Mouse (Mus musculus): ENCODE measurements around the gene Lrp2. TPM values are rescaled to one million over a fixed set of nuclear protein-coding genes. Genes with fewer than 3 reads are reported as not detected.

Gene Lrp2
- polyA plus RNA-seq, 1 experiment from 2014 or later: 0.78 TPM

DNA sequence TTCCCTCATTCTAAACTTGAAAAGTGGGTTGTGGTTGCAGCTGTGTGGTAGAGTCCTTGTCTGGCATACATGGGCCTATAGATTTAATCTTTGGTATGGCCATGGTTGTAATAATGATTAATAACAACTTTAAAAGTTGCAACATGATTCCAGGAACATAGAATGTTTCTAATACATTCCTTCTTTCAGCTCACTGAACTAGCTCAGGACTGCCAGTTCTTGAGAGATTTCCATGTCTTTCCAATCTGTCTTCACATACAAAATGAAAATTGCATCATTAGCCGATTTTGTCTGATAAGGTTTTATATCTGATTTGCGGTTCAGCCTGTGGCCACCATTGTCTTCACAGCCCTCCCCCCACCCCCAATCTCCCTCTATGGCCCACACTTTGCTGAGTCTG, 5.8 kb downstream of the Lrp2 start:
- no peaks in the 10 kb centered on the region for H3K9me3 ChIP-seq
- no peak overlapping the region for H3K9ac ChIP-seq
- H3K4me2 ChIP-seq: no peak overlapping the region
- WGBS: 90% methylated on average over 2 of the region's 2 CpGs
- no peak overlapping the region for H3K4me3 ChIP-seq (replicated peaks)
- no peak overlapping the region for H3K27ac ChIP-seq
- H3K4me1 ChIP-seq: peaks cover 5% of the 10 kb centered on the region
- ATAC-seq (ENCODE audit: insufficient read depth, low FRiP score, low read depth): no peak
- H3K36me3 ChIP-seq: no peaks in the 10 kb centered on the region
- H3K27me3 ChIP-seq (replicated peaks): peaks cover 10% of the 10 kb centered on the region

DNA sequence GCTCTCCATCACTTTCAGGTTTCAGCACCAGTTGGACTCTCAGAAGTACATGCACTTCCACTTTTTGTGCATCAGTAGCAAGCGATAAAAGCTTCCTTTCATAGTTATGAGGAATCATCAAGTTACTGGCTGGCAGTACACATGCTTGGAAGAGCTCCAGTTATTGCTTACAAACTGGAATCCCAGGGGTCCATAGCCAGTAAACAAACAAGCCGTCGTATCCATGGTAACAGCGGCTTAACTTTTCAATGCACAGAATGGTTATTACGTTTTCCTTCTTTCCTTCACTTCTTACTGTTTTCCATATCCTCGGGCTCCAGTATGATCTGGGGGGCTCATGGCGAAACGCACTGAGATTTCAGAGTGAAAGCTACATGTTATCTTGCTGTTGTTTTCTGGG, 7.7 kb downstream of the Lrp2 start:
- 84% methylated on average over 8 of the region's 8 CpGs for WGBS
- Histone ChIP-seq H3K9me3 (no peaks in the 10 kb centered on the region), H3K4me1 (no peaks in the 10 kb centered on the region), H3K4me2 (no peak overlapping the region), H3K9ac (no peak overlapping the region), H3K36me3 (no peaks in the 10 kb centered on the region), H3K4me3 (replicated peaks) (no peak overlapping the region), H3K27me3 (replicated peaks) (no peaks in the 10 kb centered on the region), H3K27ac (no peak overlapping the region)
- ATAC-seq (ENCODE audit: insufficient read depth, low FRiP score, low read depth): no peak

DNA sequence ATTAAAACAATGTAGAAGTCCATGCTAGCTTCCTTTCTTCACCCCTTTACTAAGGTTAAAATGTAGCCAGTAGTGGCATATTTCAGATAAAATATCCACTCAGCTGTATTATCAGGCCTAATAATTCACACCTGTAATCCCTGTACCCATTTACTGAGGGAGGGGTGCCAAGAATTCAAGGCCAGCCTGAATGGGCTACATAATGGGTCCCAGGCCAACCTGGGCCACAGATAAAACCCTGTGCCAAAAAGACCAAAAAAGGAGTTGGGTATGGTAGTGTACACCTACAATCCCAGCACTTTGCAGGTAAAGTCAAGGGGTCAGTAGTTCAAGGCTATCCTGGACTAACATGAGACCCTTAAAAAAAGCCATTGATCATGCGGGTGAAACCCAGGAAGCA, 9.3 kb downstream of the Lrp2 start:
- ATAC-seq (ENCODE audit: insufficient read depth, low FRiP score, low read depth): no peak
- WGBS: 94% methylated on average over 1 of the region's 1 CpGs
- H3K4me1 ChIP-seq: no peaks in the 10 kb centered on the region
- no peak overlapping the region for H3K4me3 ChIP-seq (replicated peaks)
- no peak overlapping the region for H3K4me2 ChIP-seq
- H3K27me3 ChIP-seq (replicated peaks): no peaks in the 10 kb centered on the region
- H3K9ac ChIP-seq: no peak overlapping the region
- H3K27ac ChIP-seq: no peak overlapping the region
- H3K36me3 ChIP-seq: no peaks in the 10 kb centered on the region
- H3K9me3 ChIP-seq: no peaks in the 10 kb centered on the region

DNA sequence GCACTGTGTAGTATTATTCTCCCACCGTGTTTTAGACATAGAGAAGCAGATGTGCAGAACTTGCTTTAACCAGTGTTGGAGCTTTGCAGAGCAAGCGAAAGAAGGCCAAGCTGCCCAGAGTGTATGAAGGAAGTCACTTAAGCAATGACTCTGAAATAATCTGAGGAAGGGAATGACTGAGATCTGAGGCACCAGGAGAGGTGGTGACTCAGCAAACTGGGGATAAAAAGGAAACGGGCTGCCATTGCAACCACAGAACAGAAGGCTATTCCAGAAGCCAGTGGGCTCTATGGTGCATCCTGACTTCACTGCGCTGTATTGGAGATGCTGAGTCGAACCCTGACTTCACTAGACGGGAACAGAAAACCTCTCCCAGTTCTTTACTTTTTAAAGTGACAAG, 10.9 kb downstream of the Lrp2 start:
- Histone ChIP-seq H3K9ac (no peak overlapping the region), H3K4me3 (replicated peaks) (no peak overlapping the region), H3K27ac (no peak overlapping the region), H3K36me3 (no peaks in the 10 kb centered on the region), H3K27me3 (replicated peaks) (no peaks in the 10 kb centered on the region), H3K4me2 (no peak overlapping the region), H3K4me1 (no peaks in the 10 kb centered on the region), H3K9me3 (no peaks in the 10 kb centered on the region)
- no peak for ATAC-seq (ENCODE audit: insufficient read depth, low FRiP score, low read depth)
- 64% methylated on average over 6 of the region's 6 CpGs for WGBS

DNA sequence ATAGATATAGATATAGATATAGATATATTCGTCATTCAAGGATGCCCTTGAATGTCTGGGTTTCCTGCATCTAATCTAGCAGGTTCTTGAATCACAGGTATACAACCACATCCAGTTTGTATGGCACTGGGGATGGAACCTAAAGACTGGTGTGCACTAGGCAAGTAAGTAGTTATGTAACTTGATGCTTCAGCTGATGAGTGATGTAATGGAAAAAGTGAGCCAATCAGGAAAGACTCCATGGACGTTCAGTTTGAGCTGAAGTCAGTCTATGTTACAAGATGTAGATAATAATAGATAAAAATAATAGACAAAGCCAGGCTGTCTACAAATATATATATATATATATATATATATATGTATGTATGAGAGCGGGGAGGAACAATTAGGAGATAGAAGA, 11.6 kb downstream of the Lrp2 start:
- H3K9ac ChIP-seq: no peak overlapping the region
- H3K27me3 ChIP-seq (replicated peaks): no peaks in the 10 kb centered on the region
- H3K36me3 ChIP-seq: no peaks in the 10 kb centered on the region
- H3K4me2 ChIP-seq: no peak overlapping the region
- WGBS: 72% methylated on average over 3 of the region's 3 CpGs
- no peaks in the 10 kb centered on the region for H3K4me1 ChIP-seq
- H3K4me3 ChIP-seq (replicated peaks): no peak overlapping the region
- no peak overlapping the region for H3K27ac ChIP-seq
- no peak for ATAC-seq (ENCODE audit: insufficient read depth, low FRiP score, low read depth)
- no peaks in the 10 kb centered on the region for H3K9me3 ChIP-seq

DNA sequence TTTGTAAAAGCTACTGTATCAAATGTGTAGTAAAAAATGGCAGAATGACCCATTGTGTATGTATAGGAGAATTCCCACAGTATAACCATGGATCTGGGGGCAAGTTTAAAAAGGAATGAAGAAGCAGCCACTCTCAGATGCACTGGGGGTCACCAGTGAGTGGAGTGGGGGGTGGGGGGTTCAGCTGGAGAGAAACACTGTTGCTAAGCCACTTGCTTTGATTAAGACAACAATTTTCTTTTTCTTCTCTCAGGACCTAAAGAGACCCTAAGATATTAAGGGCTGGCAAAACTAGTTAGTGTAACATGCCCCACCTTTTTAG, 12.2 kb downstream of the Lrp2 start:
- no peaks in the 10 kb centered on the region for H3K36me3 ChIP-seq
- no peak overlapping the region for H3K9ac ChIP-seq
- no peaks in the 10 kb centered on the region for H3K27me3 ChIP-seq (replicated peaks)
- no peak for ATAC-seq (ENCODE audit: insufficient read depth, low FRiP score, low read depth)
- no peak overlapping the region for H3K27ac ChIP-seq
- no peaks in the 10 kb centered on the region for H3K9me3 ChIP-seq
- no peak overlapping the region for H3K4me3 ChIP-seq (replicated peaks)
- no peaks in the 10 kb centered on the region for H3K4me1 ChIP-seq
- no peak overlapping the region for H3K4me2 ChIP-seq

DNA sequence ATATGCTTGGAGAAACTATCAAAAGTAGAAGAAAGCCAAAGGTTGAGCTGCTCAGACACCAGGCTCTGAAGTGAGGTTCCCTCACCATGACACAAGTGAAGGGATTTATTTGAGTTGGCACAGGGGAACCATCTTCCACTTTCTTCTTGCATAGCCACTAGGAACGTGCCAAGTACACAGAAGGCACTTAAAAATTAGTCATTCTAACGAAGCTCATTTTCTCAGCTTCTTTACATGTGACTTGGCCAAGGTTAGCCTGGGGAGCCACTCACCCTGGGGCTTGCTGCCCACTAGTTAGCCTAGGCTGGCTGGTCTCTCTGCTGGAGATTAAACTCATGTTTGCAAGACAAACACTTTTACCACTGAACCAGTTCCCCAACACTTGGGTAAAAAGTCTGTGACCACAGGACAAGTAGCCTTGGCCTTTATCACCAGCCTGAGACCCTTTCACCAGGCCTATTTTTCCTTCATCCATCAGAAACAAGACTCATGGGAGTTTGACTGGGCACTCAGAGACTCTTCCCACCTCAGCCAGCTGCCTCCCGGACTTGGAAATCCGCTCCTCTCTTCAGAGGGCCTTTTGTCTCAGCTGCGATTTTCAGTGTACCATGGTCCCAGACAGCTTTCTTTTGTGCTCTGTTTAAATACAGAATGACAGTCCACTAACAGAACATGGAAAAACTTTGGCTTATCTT, 12.7 kb downstream of the Lrp2 start:
- no peaks in the 10 kb centered on the region for H3K9me3 ChIP-seq
- WGBS: 80% methylated on average over 5 of the region's 5 CpGs
- H3K36me3 ChIP-seq: no peaks in the 10 kb centered on the region
- H3K4me1 ChIP-seq: no peaks in the 10 kb centered on the region
- no peak for ATAC-seq (ENCODE audit: insufficient read depth, low FRiP score, low read depth)
- no peak overlapping the region for H3K4me3 ChIP-seq (replicated peaks)
- H3K27me3 ChIP-seq (replicated peaks): no peaks in the 10 kb centered on the region
- H3K9ac ChIP-seq: no peak overlapping the region
- H3K4me2 ChIP-seq: no peak overlapping the region
- no peak overlapping the region for H3K27ac ChIP-seq

DNA sequence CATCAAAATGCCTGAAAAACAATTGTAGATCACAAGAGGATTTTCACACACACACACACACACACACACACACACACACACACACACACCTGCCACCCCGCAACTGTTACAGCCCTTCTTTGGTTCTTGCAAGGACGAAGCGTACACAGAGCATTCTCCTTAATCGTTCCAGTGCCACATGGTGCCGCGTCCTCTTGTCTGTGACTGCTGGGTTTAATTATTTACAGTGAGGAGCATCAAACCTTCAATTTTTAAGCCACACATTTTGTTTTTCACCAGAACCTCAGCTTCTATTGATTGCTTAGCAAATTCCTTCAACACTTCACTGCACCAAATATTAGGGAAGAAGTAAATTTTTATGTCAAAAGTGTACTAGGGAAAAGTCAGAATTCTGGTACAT, 15.3 kb downstream of the Lrp2 start:
- ATAC-seq (ENCODE audit: insufficient read depth, low FRiP score, low read depth): no peak
- Histone ChIP-seq H3K4me2 (no peak overlapping the region), H3K4me1 (no peaks in the 10 kb centered on the region), H3K9ac (no peak overlapping the region), H3K9me3 (no peaks in the 10 kb centered on the region), H3K36me3 (no peaks in the 10 kb centered on the region), H3K4me3 (replicated peaks) (no peak overlapping the region), H3K27me3 (replicated peaks) (no peaks in the 10 kb centered on the region), H3K27ac (no peak overlapping the region)
- 69% methylated on average over 6 of the region's 6 CpGs for WGBS

DNA sequence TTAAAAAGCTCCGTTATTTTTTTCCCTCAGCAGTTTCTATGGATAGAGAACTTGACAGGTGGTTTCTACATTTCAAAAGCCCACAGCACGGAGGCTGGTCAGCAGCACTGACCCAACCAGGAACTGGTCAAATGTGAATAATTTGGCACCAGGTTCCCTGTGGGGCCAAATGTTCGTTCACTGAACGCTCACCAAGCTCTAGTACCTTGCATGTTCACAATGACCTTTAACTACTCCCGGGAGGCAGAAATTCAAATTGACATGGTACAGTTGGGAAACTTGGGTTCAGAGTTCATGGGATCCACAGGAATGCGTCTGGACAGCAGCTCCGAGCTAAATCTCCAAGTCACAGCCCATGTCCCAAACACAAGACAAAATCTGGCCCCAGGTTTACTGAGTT, 19.6 kb downstream of the Lrp2 start:
- H3K27ac ChIP-seq: no peak overlapping the region
- WGBS: 64% methylated on average over 7 of the region's 7 CpGs
- no peak overlapping the region for H3K4me3 ChIP-seq (replicated peaks)
- no peak overlapping the region for H3K9ac ChIP-seq
- H3K4me1 ChIP-seq: no peaks in the 10 kb centered on the region
- no peaks in the 10 kb centered on the region for H3K27me3 ChIP-seq (replicated peaks)
- ATAC-seq (ENCODE audit: insufficient read depth, low FRiP score, low read depth): no peak
- H3K9me3 ChIP-seq: no peaks in the 10 kb centered on the region
- H3K36me3 ChIP-seq: no peaks in the 10 kb centered on the region
- H3K4me2 ChIP-seq: no peak overlapping the region

DNA sequence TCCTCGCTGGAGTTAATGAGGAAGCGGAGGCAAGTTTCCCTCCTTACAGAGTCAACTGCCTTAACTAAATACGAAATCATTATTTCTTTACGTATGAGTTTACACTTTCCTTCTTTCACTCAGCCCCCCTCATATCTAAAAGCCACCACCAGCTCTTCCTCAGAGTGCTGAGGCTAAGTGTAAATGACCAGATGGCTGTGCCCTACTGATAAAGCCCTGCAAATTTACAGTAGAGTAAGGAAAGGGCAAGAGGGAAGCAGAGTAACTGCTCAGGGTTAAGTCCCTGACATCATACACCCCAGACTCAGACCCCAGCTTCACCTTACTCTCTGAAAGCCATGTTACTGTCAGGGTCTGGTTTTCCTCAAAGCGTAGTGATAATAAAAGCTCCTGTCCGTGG, 22.4 kb downstream of the Lrp2 start:
- no peaks in the 10 kb centered on the region for H3K27me3 ChIP-seq (replicated peaks)
- no peak overlapping the region for H3K9ac ChIP-seq
- no peak for ATAC-seq (ENCODE audit: insufficient read depth, low FRiP score, low read depth)
- WGBS: 52% methylated on average over 6 of the region's 6 CpGs
- H3K4me2 ChIP-seq: no peak overlapping the region
- H3K4me3 ChIP-seq (replicated peaks): no peak overlapping the region
- no peaks in the 10 kb centered on the region for H3K36me3 ChIP-seq
- no peaks in the 10 kb centered on the region; the same call in 1 of the 2 replicates for H3K4me1 ChIP-seq
- H3K9me3 ChIP-seq: no peaks in the 10 kb centered on the region
- no peak overlapping the region for H3K27ac ChIP-seq

DNA sequence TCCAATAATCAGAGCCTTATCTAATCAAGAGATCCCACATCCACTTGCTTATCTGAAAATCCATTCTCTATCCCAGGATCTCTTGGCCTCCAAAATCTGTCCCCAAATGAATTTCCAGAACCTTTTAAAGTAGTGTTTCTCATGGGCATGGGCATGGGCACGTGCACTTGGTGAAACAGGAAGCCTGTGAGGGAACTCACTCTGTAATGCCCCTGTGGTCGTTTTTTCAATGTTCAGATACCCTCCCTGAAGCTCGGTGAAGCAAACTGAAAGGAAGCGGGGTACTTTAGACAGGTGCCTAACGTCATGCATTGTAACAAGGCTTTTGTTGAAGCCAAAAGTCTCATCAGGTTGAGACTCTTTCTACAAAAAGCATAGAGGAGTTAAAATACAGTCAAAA, 23.1 kb downstream of the Lrp2 start:
- no peaks in the 10 kb centered on the region for H3K9me3 ChIP-seq
- ATAC-seq (ENCODE audit: insufficient read depth, low FRiP score, low read depth): no peak
- no peak overlapping the region for H3K9ac ChIP-seq
- no peaks in the 10 kb centered on the region for H3K27me3 ChIP-seq (replicated peaks)
- 55% methylated on average over 5 of the region's 5 CpGs for WGBS
- no peaks in the 10 kb centered on the region for H3K36me3 ChIP-seq
- H3K4me3 ChIP-seq (replicated peaks): no peak overlapping the region
- H3K27ac ChIP-seq: no peak overlapping the region
- no peak overlapping the region for H3K4me2 ChIP-seq
- no peaks in the 10 kb centered on the region; the same call in 1 of the 2 replicates for H3K4me1 ChIP-seq

DNA sequence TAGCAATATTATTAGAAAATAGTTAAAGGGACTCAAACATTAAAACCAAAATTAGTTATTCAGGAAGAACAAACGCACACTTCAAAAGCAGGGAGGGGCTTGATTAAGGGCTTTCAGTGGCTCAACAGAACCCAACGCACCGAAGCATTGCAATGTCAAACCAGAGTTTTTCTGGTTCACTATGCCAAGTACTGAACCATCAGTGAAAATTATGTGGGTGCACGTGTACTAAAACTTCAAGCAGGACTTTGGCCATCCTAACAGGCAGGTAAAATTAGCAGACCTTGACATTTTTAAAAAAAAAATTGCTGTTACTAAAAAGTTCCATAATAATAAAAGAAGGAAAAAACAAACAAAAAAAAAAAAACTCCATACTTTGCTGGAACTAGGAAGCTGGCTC, 25.6 kb downstream of the Lrp2 start:
- Histone ChIP-seq H3K27ac (no peak overlapping the region), H3K4me2 (no peak overlapping the region), H3K27me3 (replicated peaks) (no peaks in the 10 kb centered on the region), H3K4me3 (replicated peaks) (no peak overlapping the region), H3K9ac (no peak overlapping the region), H3K9me3 (no peaks in the 10 kb centered on the region), H3K4me1 (no peaks in the 10 kb centered on the region; the same call in 1 of the 2 replicates), H3K36me3 (no peaks in the 10 kb centered on the region)
- ATAC-seq (ENCODE audit: insufficient read depth, low FRiP score, low read depth): no peak
- 72% methylated on average over 4 of the region's 4 CpGs for WGBS

DNA sequence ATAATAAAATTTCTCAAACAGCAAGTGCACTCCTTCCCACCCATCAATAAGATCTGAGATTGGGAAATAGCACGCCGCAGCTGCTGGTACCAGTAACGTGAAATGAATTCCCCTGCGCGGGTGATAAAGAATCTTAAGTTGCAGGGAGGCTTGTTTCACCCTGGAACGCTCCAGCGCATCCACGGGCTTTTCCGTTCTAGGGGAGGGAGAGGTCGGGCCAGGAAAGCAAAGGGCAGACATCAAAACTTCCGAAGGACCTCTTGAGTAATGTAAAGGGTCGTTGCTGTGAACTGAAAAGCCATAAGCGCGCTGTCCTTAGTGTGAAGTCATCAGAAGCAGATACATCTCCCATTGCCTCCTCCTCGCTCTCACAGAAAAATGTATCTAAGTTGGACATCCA, 26.5 kb downstream of the Lrp2 start:
- Histone ChIP-seq H3K4me3 (replicated peaks) (no peak overlapping the region), H3K27me3 (replicated peaks) (no peaks in the 10 kb centered on the region), H3K4me2 (no peak overlapping the region), H3K9me3 (no peaks in the 10 kb centered on the region), H3K9ac (no peak overlapping the region), H3K27ac (no peak overlapping the region), H3K4me1 (no peaks in the 10 kb centered on the region; the same call in 1 of the 2 replicates), H3K36me3 (no peaks in the 10 kb centered on the region)
- WGBS: 43% methylated on average over 15 of the region's 15 CpGs
- no peak for ATAC-seq (ENCODE audit: insufficient read depth, low FRiP score, low read depth)

All from stomach, embryonic 15.5 days (tissue).